Mouse (Mus musculus): ENCODE measurements at regions not wholly inside any gene's neighbourhood (a gene's known extent, or its start where the extent isn't known, plus 50 kb on each side); places are given as distances from the start of the nearest gene placed in this dataset.

DNA sequence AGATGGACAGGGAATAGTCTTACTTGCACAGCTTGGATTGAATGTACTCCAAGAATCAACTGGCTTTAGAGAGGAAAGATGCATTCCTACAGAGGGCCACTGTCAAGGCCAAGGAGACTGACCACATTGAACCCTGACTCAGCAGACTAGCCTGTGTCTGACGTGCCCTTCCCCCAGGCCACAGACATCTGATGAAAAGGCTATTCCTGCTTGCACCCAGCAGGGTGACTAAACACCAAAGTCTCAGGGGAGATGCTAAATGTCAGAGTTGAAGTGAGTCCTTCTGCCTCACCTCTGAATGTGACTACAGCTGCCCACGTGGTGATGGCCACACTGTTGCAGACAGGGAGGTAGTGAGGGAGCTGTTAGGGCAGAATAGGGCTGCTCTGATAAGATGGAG, 140.2 kb upstream of the Fggy start:
- TF ChIP-seq EP300 (IDR thresholded peaks at IDR 0.05; ENCODE audit: low read length): no peak
- no peak for TF ChIP-seq CTCF (conservative IDR thresholded peaks at IDR 0.05 in 1 of 2, IDR thresholded peaks at IDR 0.05 in 1 of 2; ENCODE audit: low read depth in 2 of 2, low read length in 2 of 2)
- no peak for TF ChIP-seq MYC (IDR thresholded peaks at IDR 0.05; ENCODE audit: low read depth, low read length)
- no peak for TF ChIP-seq MEF2A (IDR thresholded peaks at IDR 0.05; ENCODE audit: borderline replicate concordance, low read depth, low read length)
- no peak for TF ChIP-seq SIN3A (IDR thresholded peaks at IDR 0.05; ENCODE audit: low read length)
